Mouse (Mus musculus): ENCODE measurements around the gene Eomes.

GRCm38 (mm10) chr9:118449336-118449735, 28.7 kb upstream of the Eomes start:
- TF ChIP-seq TCF12 (IDR thresholded peaks at IDR 0.05; ENCODE audit: low read depth, low read length): no peak
- TF ChIP-seq CTCF (conservative IDR thresholded peaks at IDR 0.05 in 1 of 2, IDR thresholded peaks at IDR 0.05 in 1 of 2; ENCODE audit: low read depth in 2 of 2, low read length in 2 of 2): no peak

Measured in CH12.LX (cell line).